Mouse (Mus musculus) embryonic facial prominence, embryonic 11.5 days (tissue): ENCODE measurements around the gene Ncapg. TPM values are rescaled to one million over a fixed set of nuclear protein-coding genes. Genes with fewer than 3 reads are reported as not detected.
"Not testable (repeated sequence)": the region's sequence is repeated elsewhere in the genome, so short reads cannot be mapped to it uniquely, and the experiment has no call there.

Experiments
- ATAC-seq: fragments of 200-750 bp; cut with Nextera tagmentation; replicated peaks from 2 replicates; pipeline ENCODE4 v1.8.0; 2017; ENCODE audit warnings: low read depth; ENCODE audit not compliant: insufficient number of reproducible peaks, low FRiP score, low TSS enrichment
- DNase-seq: peaks from one replicate; pipeline ENCODE4 v3.0.0-alpha.2; 2015; ENCODE audit warnings: low spot score
- H3K27ac ChIP-seq: fragments of 300-500 bp; sonication (generic); replicated peaks from 2 replicates; pipeline ENCODE4 v1.5.1; 2014; ENCODE audit warnings: mild to moderate bottlenecking, low read depth, low read length, control low read depth
- H3K27me3 ChIP-seq: fragments of 300-500 bp; sonication (generic); 2 replicates; pipeline ENCODE4 v1.6.1; 2014; ENCODE audit warnings: mild to moderate bottlenecking, low read length, moderate library complexity, mixed read lengths; ENCODE audit not compliant: control insufficient read depth, insufficient read depth
- H3K36me3 ChIP-seq: fragments of 300-500 bp; sonication (generic); replicated peaks from 2 replicates; pipeline ENCODE4 v1.6.1; 2014; ENCODE audit warnings: low read depth, mild to moderate bottlenecking, low read length, moderate library complexity, mixed read lengths; ENCODE audit not compliant: control insufficient read depth, insufficient read depth
- H3K4me1 ChIP-seq: fragments of 300-500 bp; sonication (generic); 2 replicates; pipeline ENCODE4 v1.6.1; 2014; ENCODE audit warnings: low read length, mixed read lengths; ENCODE audit not compliant: control insufficient read depth, insufficient read depth
- H3K4me2 ChIP-seq: fragments of 300-500 bp; sonication (generic); 2 replicates; pipeline ENCODE4 v1.6.1; 2014; ENCODE audit warnings: low read depth, mild to moderate bottlenecking, control low read depth, low read length, moderate library complexity
- H3K4me3 ChIP-seq: fragments of 300-500 bp; sonication (generic); 2 replicates; pipeline ENCODE4 v1.5.1; 2014; ENCODE audit warnings: low read depth, low read length, control low read depth
- H3K9ac ChIP-seq: fragments of 300-500 bp; sonication (generic); replicated peaks from 2 replicates; pipeline ENCODE4 v1.6.1; 2014; ENCODE audit warnings: mild to moderate bottlenecking, control low read depth, low read length
- H3K9me3 ChIP-seq: fragments of 300-500 bp; sonication (generic); replicated peaks from 2 replicates; pipeline ENCODE4 v1.6.1; 2016; ENCODE audit warnings: mild to moderate bottlenecking, low read length, inconsistent platforms, mixed read lengths; ENCODE audit not compliant: control insufficient read depth
- WGBS: fragments of 180-500 bp; shearing (Covaris S2); extraction: QIAGEN DNeasy Blood & Tissue Kit; methylation state at CpG from one replicate; pipeline ENCODE4 v1.1.7; 2014; 5-methylcytosine and 5-hydroxymethylcytosine counted together
- polyA plus RNA-seq: library from polyadenylated mRNA; unstranded; fragments of >200 nt; fragmentation: Nextera tagmentation; extraction: Ambion mirVana; gene quantifications from 2 replicates; pipeline ENCODE4 v1.2.1, GENCODE M21; 2014

Ncapg gene
- polyA plus RNA-seq, 1 experiment from 2014 or later: 101 TPM

DNA sequence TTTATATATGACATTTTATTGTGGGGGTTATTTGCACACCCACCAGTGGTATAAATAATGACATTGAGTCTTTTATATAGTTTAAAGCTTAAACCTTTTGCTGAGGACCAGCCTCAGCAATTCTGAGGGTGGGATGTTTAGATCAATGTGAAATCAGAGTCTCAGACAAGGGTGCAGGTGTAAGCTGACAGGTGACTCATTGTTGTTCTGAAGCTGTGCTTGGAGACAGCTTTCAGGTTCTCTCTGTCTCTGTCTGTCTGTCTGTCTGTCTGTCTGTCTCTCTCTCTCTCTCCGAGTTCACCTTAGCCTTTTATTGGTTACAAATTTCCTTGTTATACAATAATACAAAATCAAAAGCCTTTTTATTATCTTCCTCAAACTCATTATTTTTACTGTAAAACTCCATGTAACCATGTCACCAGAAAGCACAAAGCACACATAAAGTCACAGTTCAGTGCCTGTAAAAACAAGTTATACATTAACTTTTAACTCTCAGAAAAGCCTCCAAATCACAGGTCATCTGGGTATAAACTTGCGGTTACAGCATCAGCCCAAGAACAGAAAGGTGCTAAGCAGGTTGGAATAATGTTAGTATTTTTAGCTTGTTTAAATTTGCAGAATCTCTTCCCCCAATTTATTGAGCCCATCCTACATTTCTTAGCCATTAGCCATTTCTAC lies 18.6 kb upstream of the Ncapg start:
- Histone ChIP-seq H3K36me3 (no peaks in the 10 kb centered on the region), H3K9ac (no peak overlapping the region), H3K4me1 (no peaks in the 10 kb centered on the region), H3K4me3 (no peak overlapping the region), H3K27me3 (no peaks in the 10 kb centered on the region), H3K9me3 (no peaks in the 10 kb centered on the region), H3K4me2 (no peak overlapping the region), H3K27ac (no peak overlapping the region)
- DNase-seq (no peak), ATAC-seq (no peak)
- 83% methylated on average over 2 of the region's 2 CpGs for WGBS

DNA sequence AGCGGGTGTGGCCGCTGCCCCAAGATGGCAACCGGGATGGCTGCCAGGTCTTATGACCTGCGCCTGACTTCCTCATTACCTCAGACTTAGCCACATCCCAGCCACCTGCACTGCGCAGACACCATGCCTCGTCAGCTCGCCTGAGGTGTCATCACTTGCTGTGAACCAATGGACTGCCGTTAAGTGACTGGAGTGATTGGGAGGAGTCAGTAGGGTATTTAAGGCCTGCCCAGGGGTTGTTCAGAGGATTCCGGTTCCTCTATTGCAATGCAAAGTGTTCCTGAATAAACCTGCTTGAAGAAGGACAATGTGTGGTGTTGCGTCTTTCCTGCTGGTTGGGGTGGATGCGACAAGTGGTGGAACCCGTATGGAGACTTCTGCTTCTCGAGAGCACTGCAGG lies 11.3 kb upstream of the Ncapg start:
- 94% methylated on average over 13 of the region's 13 CpGs for WGBS
- H3K4me2 ChIP-seq: not testable (repeated sequence)

GRCm38 (mm10) chr5:45668324-45668723 lies 1.4 kb upstream of the Ncapg start:
- Histone ChIP-seq H3K4me2 (no peak overlapping the region), H3K4me3 (no peak overlapping the region)
- peak; percentile 83 for DNase-seq

More for the DNA sequence above, 11.3 kb upstream of the Ncapg start:
- not testable (repeated sequence) for H3K36me3 ChIP-seq, H3K4me1 ChIP-seq, H3K9me3 ChIP-seq, H3K4me3 ChIP-seq, H3K9ac ChIP-seq, ATAC-seq, H3K27ac ChIP-seq, DNase-seq, H3K27me3 ChIP-seq

GRCm38 (mm10) chr5:45668831-45669230 lies 888 bp upstream of the Ncapg start:
- H3K4me1 ChIP-seq: no peaks in the 10 kb centered on the region
- H3K36me3 ChIP-seq: no peaks in the 10 kb centered on the region
- peak overlapping the region; percentile 73; the same call in 1 of the 2 replicates for H3K27ac ChIP-seq
- peak overlapping the region; percentile 66 for H3K9ac ChIP-seq
- WGBS: 0% methylated on average over 3 of the region's 3 CpGs
- peak overlapping the region; percentile 81 for H3K4me3 ChIP-seq
- H3K4me2 ChIP-seq: peak overlapping the region; percentile 85
- H3K9me3 ChIP-seq: no peaks in the 10 kb centered on the region
- ATAC-seq (no peak; the same call in 1 of the 2 replicates), DNase-seq (peak; percentile 20)
- no peaks in the 10 kb centered on the region for H3K27me3 ChIP-seq

More at GRCm38 (mm10) chr5:45668324-45668723, 1.4 kb upstream of the Ncapg start:
- Histone ChIP-seq H3K36me3 (no peaks in the 10 kb centered on the region), H3K4me1 (no peaks in the 10 kb centered on the region), H3K27me3 (no peaks in the 10 kb centered on the region), H3K9me3 (no peaks in the 10 kb centered on the region), H3K27ac (no peak overlapping the region), H3K9ac (no peak overlapping the region)
- ATAC-seq: no peak
- 37% methylated on average over 3 of the region's 3 CpGs for WGBS

GRCm38 (mm10) chr5:45669234-45669597 lies 503 bp upstream of the Ncapg start:
- no peaks in the 10 kb centered on the region for H3K36me3 ChIP-seq
- peak overlapping the region; percentile 81 for H3K4me3 ChIP-seq
- H3K4me1 ChIP-seq: no peaks in the 10 kb centered on the region
- no peak for DNase-seq
- no peaks in the 10 kb centered on the region for H3K27me3 ChIP-seq
- H3K27ac ChIP-seq: peak overlapping the region; percentile 73
- peak; percentile 83 for ATAC-seq
- H3K4me2 ChIP-seq: peak overlapping the region; percentile 85
- WGBS: under 1% methylated on average over 27 of the region's 27 CpGs
- no peaks in the 10 kb centered on the region for H3K9me3 ChIP-seq
- H3K9ac ChIP-seq: peak overlapping the region; percentile 66

DNA sequence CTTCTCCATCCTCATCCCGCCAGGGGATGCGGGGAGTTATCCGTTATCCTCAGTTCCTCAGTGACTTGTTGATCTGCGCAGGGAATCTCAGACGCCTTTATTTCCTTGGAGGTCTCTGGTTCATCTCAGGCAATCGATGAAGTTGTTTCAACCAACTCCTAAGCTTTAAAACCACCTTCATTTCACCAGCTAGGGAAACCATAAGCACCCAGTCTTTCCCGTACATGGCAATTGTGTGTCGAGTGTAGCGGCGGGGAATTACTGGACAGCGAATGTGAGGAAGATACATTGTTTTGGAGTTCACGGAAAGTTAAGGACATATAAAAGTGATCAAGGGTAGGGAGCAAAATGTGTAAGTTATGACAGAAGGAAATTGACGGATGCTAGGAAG lies 556 bp downstream of the Ncapg start:
- Histone ChIP-seq H3K27me3 (no peaks in the 10 kb centered on the region), H3K27ac (peak overlapping the region; percentile 90), H3K9ac (peak overlapping the region; percentile 92), H3K4me2 (peak overlapping the region; percentile 47), H3K4me3 (peak overlapping the region; percentile 81), H3K9me3 (no peaks in the 10 kb centered on the region), H3K36me3 (no peaks in the 10 kb centered on the region), H3K4me1 (no peaks in the 10 kb centered on the region)
- WGBS: 0% methylated on average over 13 of the region's 13 CpGs
- ATAC-seq (no peak), DNase-seq (no peak)

DNA sequence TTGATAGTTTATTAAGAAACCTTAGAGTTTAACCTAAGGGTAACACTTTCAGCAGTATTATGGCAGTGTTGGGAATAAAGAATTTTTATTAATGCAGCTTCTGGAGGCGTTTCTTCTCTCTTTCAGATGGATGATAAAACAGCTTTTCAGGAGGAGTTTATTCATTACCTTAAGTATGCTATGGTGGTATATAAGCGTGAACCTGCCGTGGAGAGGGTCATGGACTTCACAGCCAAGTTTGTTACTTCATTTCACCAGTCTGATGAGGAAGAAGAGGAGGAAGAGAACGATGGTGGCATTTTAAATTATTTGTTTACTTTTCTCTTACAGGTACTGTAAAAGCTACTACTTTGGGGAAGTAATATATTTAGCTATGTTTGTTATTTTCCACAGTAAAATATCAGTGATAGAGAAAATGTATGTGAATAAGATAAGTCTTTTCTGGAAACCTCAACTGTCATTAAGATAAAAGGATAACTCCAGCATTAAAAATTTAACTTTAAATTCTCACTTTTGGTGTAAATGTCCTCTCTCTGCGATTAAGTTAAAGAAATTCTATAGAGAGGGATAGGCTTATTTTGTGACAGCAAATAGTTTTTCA lies 1.3 kb downstream of the Ncapg start:
- 55% methylated on average over 5 of the region's 5 CpGs for WGBS
- Histone ChIP-seq H3K4me1 (no peaks in the 10 kb centered on the region), H3K27ac (no peak overlapping the region), H3K9ac (no peak overlapping the region), H3K4me3 (peak overlapping the region; percentile 81), H3K4me2 (peak overlapping the region; percentile 47), H3K27me3 (no peaks in the 10 kb centered on the region), H3K9me3 (no peaks in the 10 kb centered on the region), H3K36me3 (no peaks in the 10 kb centered on the region)
- no peak for ATAC-seq
- DNase-seq: no peak

DNA sequence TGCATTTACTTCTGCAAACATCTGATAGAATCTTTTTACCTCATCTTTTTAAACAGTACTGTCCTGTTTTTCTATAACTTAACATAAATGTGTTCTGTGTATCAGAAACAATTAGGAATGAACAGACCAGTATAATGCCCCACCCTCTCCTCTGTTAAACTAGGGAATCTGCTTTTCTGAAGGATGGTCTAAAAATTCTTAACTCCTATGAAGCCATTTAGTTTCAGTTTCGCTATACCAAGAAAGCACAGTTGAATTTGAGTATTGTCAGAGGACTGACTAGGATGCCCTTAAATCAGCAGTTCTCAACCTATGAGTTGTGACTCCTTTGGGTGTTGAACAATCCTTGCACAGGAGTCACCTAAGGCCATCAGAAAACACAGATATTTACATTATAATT lies 5.3 kb downstream of the Ncapg start:
- DNase-seq (no peak), ATAC-seq (no peak)
- Histone ChIP-seq H3K27ac (no peak overlapping the region), H3K9ac (no peak overlapping the region), H3K4me1 (no peaks in the 10 kb centered on the region), H3K4me3 (no peak overlapping the region), H3K27me3 (no peaks in the 10 kb centered on the region), H3K4me2 (no peak overlapping the region), H3K36me3 (no peaks in the 10 kb centered on the region), H3K9me3 (no peaks in the 10 kb centered on the region)
- WGBS: 98% methylated on average over 1 of the region's 1 CpGs
